Mouse (Mus musculus) neural tube, embryonic 12.5 days (tissue): ENCODE measurements at regions not wholly inside any gene's neighbourhood (a gene's known extent, or its start where the extent isn't known, plus 50 kb on each side); places are given as distances from the start of the nearest gene placed in this dataset.

Experiments
- ATAC-seq: fragments of 200-750 bp; cut with Nextera tagmentation; 2 replicates; pipeline ENCODE4 v1.8.0; 2017; ENCODE audit warnings: low read depth, mild to moderate bottlenecking, moderate TSS enrichment, moderate library complexity; ENCODE audit not compliant: low FRiP score
- H3K27ac ChIP-seq: fragments of 300-500 bp; sonication (generic); 2 replicates; pipeline ENCODE4 v1.5.1; 2016
- H3K27me3 ChIP-seq: fragments of 300-500 bp; sonication (generic); replicated peaks from 2 replicates; pipeline ENCODE4 v1.6.1; 2016; ENCODE audit warnings: mild to moderate bottlenecking
- H3K36me3 ChIP-seq: fragments of 300-500 bp; sonication (generic); 2 replicates; pipeline ENCODE4 v1.6.1; 2016; ENCODE audit warnings: mild to moderate bottlenecking
- H3K4me1 ChIP-seq: fragments of 300-500 bp; sonication (generic); 2 replicates; pipeline ENCODE4 v1.6.1; 2016
- H3K4me2 ChIP-seq: fragments of 300-500 bp; sonication (generic); replicated peaks from 2 replicates; pipeline ENCODE4 v1.6.1; 2016; ENCODE audit warnings: mild to moderate bottlenecking
- H3K4me3 ChIP-seq: fragments of 300-500 bp; sonication (generic); 2 replicates; pipeline ENCODE4 v1.5.1; 2016
- H3K9ac ChIP-seq: fragments of 300-500 bp; sonication (generic); 2 replicates; pipeline ENCODE4 v1.6.1; 2016; ENCODE audit warnings: mild to moderate bottlenecking
- H3K9me3 ChIP-seq: fragments of 300-500 bp; sonication (generic); 2 replicates; pipeline ENCODE4 v1.6.1; 2016; ENCODE audit warnings: mild to moderate bottlenecking
- WGBS: fragments of 180-500 bp; shearing (Covaris S2); methylation state at CpG from one replicate; pipeline ENCODE4 v1.1.7; 2016; 5-methylcytosine and 5-hydroxymethylcytosine counted together

- 54% methylated on average over 6 of the region's 6 CpGs for WGBS
- Histone ChIP-seq H3K4me1 (peaks cover 4% of the 10 kb centered on the region; the same call in 1 of the 2 replicates), H3K4me3 (no peak overlapping the region), H3K27ac (no peak overlapping the region), H3K9me3 (no peaks in the 10 kb centered on the region), H3K27me3 (no peaks in the 10 kb centered on the region), H3K36me3 (no peaks in the 10 kb centered on the region), H3K9ac (no peak overlapping the region), H3K4me2 (no peak overlapping the region)
- no peak for ATAC-seq
Observed at GRCm38 (mm10) chr10:119027241-119027901, 157.4 kb upstream of the Dyrk2 start.

DNA sequence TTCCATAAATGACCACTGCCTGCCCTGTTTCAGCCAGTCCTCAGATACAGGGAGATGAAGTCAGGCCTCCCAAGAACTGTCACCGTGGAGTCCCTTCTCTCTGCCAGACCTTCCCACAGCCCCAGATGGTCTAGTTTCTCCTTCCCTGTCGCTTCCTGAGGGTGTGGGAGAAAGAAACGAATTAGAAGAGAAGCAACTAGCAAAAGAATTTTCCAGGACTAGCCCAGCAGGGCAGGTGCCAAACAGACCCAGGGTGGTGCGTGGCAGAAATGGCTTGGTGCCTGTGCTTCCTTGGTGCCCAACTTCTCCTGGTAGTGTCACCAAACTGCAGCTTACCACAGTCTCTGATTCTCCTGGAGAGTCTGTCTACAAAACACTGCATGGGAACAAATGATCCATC, 156.3 kb upstream of the Dyrk2 start:
- no peak for ATAC-seq
- Histone ChIP-seq H3K9ac (no peak overlapping the region), H3K27ac (no peak overlapping the region), H3K36me3 (no peaks in the 10 kb centered on the region), H3K4me2 (no peak overlapping the region), H3K9me3 (no peaks in the 10 kb centered on the region), H3K4me3 (no peak overlapping the region), H3K27me3 (no peaks in the 10 kb centered on the region), H3K4me1 (peaks cover 4% of the 10 kb centered on the region; the same call in 1 of the 2 replicates)
- 76% methylated on average over 4 of the region's 4 CpGs for WGBS

DNA sequence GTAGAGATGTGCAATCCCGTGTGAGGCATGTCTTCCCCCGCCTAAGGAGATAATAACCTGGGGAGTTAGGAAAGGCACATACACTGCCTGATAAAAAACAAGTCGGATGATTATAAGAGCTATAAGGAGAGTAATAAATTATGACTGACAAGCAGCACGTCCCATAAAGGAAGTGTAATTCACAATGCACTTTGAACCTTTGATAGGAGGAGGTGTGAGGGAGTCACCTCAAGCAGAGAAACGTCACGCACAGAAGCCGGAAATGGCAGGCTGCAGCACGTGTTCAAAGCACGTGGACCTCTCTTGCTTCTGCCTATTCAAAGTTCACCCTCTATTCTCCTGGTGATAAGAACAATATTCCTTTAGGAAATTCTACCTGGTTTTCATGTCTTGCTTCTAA, 154.4 kb upstream of the Dyrk2 start:
- ATAC-seq, result no peak
- 59% methylated on average over 9 of the region's 9 CpGs for WGBS
- H3K4me2 ChIP-seq, result no peak overlapping the region
- no peak overlapping the region for H3K27ac ChIP-seq
- no peaks in the 10 kb centered on the region for H3K27me3 ChIP-seq
- H3K9ac ChIP-seq, result no peak overlapping the region
- H3K36me3 ChIP-seq, result no peaks in the 10 kb centered on the region
- H3K4me3 ChIP-seq, result no peak overlapping the region
- H3K9me3 ChIP-seq, result no peaks in the 10 kb centered on the region
- peaks cover 4% of the 10 kb centered on the region; the same call in 1 of the 2 replicates for H3K4me1 ChIP-seq

DNA sequence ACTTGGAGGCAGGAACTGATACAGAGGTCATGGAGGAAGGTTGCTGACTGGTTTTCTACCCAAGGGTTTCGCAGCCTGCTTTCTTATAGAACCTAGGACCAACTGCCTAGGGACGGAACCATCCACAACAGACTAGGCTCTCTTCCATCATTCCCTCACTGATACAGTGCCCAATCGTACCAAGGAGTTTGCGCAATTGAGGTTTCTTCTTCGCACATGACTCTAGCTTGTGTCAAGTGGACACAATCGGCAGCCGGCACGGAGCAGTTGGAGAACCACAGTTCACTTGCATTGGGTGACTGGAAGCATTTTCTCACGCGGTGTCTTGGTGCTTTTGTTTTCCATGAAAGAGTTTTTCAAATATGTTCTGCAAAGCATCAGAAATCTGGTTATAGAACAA, 149.1 kb upstream of the Dyrk2 start:
- Histone ChIP-seq H3K36me3 (no peaks in the 10 kb centered on the region), H3K9ac (no peak overlapping the region), H3K4me3 (no peak overlapping the region), H3K4me1 (no peaks in the 10 kb centered on the region), H3K4me2 (no peak overlapping the region), H3K9me3 (no peaks in the 10 kb centered on the region), H3K27me3 (no peaks in the 10 kb centered on the region), H3K27ac (no peak overlapping the region)
- ATAC-seq, result no peak
- 94% methylated on average over 10 of the region's 10 CpGs for WGBS

DNA sequence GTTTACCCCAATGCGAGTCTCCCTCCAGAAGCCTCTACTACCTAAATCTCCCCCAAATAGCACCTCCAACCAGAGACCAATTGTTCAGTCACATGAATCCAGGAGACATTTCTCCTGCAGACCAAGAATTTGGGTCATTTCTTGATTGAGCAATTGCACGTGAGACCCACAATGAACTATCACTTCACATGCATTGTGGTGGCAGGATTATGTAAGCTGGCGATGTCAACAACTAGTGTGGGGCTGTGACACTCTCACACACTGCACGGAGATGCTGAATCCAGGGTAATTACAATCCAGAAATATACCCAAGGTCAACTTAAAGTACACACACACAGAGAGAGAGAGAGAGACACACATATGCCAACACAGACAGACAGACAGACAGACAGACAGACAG, 148.5 kb upstream of the Dyrk2 start:
- no peak overlapping the region for H3K27ac ChIP-seq
- no peaks in the 10 kb centered on the region for H3K9me3 ChIP-seq
- no peak overlapping the region for H3K9ac ChIP-seq
- H3K36me3 ChIP-seq, result no peaks in the 10 kb centered on the region
- 90% methylated on average over 4 of the region's 4 CpGs for WGBS
- ATAC-seq, result no peak
- no peak overlapping the region for H3K4me2 ChIP-seq
- no peaks in the 10 kb centered on the region for H3K27me3 ChIP-seq
- no peaks in the 10 kb centered on the region for H3K4me1 ChIP-seq
- no peak overlapping the region for H3K4me3 ChIP-seq

DNA sequence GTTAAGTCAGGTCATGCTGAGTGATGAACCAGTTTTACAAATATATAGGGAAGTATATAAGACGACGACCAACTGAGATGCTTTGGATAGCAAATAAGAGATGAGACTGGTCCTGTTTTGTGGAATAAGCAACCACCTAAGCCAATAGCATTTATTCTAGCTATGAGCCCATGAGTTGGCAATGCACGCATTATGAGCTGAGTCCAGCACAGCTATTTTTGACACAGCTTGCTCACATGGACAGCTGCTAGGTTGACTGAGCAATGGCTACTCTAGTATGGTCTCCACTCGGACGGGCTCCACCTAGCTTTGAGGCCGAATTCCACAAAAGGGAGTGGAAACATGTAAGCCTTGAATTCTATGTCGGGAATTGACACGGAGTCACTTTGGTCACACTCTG, 146.1 kb upstream of the Dyrk2 start:
- no peaks in the 10 kb centered on the region for H3K36me3 ChIP-seq
- no peak overlapping the region for H3K4me2 ChIP-seq
- no peaks in the 10 kb centered on the region for H3K27me3 ChIP-seq
- H3K9ac ChIP-seq, result no peak overlapping the region
- H3K4me3 ChIP-seq, result no peak overlapping the region
- H3K9me3 ChIP-seq, result no peaks in the 10 kb centered on the region
- H3K27ac ChIP-seq, result no peak overlapping the region
- WGBS, result 91% methylated on average over 8 of the region's 8 CpGs
- H3K4me1 ChIP-seq, result 0 out of 2 replicates have a peak, but pooled peaks cover 3% of the 10 kb centered on the region
- ATAC-seq, result no peak

- H3K27me3 ChIP-seq, result no peaks in the 10 kb centered on the region
- no peak for ATAC-seq
- no peaks in the 10 kb centered on the region for H3K9me3 ChIP-seq
- no peak overlapping the region for H3K9ac ChIP-seq
- no peak overlapping the region for H3K4me2 ChIP-seq
- no peak overlapping the region for H3K4me3 ChIP-seq
- no peaks in the 10 kb centered on the region for H3K36me3 ChIP-seq
- 0 out of 2 replicates have a peak, but pooled peaks cover 3% of the 10 kb centered on the region for H3K4me1 ChIP-seq
- H3K27ac ChIP-seq, result no peak overlapping the region
- WGBS, result 85% methylated on average over 16 of the region's 16 CpGs
Observed at GRCm38 (mm10) chr10:119015311-119016055, 145.5 kb upstream of the Dyrk2 start.

- Histone ChIP-seq H3K9ac (no peak overlapping the region), H3K27ac (no peak overlapping the region), H3K4me3 (no peak overlapping the region), H3K4me1 (0 out of 2 replicates have a peak, but pooled peaks cover 3% of the 10 kb centered on the region), H3K36me3 (no peaks in the 10 kb centered on the region), H3K27me3 (no peaks in the 10 kb centered on the region), H3K4me2 (no peak overlapping the region), H3K9me3 (no peaks in the 10 kb centered on the region)
- WGBS, result 87% methylated on average over 4 of the region's 4 CpGs
- ATAC-seq, result no peak
Observed at GRCm38 (mm10) chr10:119014731-119015130, 144.7 kb upstream of the Dyrk2 start.

DNA sequence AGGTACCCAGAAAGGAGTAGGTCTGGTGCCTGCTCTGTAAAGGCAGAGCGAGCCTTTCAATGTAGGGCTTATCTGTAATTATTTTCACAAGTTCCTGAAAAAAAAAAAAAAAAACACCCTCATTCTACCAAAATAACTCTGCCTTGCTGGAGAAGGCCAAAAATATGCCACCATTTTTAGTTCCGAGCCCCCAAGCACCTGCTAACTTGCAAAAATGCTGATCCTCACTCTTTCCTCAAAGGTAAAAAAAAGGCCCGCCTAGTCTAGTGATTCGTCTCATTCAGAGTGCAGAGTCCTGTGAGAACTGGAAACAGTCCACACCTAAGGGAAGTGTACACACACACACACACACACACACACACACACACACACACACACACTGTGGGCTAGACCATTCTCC, 143.7 kb upstream of the Dyrk2 start:
- H3K36me3 ChIP-seq, result no peaks in the 10 kb centered on the region
- WGBS, result 82% methylated on average over 4 of the region's 4 CpGs
- ATAC-seq, result no peak
- no peaks in the 10 kb centered on the region for H3K27me3 ChIP-seq
- H3K4me1 ChIP-seq, result 0 out of 2 replicates have a peak, but pooled peaks cover 3% of the 10 kb centered on the region
- no peak overlapping the region for H3K27ac ChIP-seq
- H3K9ac ChIP-seq, result no peak overlapping the region
- H3K9me3 ChIP-seq, result no peaks in the 10 kb centered on the region
- H3K4me3 ChIP-seq, result no peak overlapping the region
- H3K4me2 ChIP-seq, result no peak overlapping the region

DNA sequence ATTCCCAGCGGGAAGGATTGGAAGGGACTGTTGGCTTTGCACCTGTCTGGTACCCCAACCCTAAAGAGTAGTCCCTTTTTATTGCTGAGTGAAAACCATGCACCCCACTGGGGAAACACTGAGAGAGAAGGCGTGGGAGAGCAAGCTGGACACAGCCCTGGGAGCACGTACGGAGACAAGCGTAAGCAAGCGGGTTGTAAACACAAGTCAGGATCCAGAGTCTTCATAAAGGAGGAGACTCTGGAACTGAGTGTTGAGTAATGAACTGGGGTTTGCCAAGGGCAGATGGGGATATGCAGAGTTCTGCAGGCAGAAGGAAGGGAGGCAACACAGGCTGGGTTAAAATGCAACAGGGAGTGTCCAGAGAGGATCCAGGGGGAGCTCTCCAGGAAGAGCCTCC, 141.5 kb upstream of the Dyrk2 start:
- Histone ChIP-seq H3K4me3 (no peak overlapping the region), H3K36me3 (no peaks in the 10 kb centered on the region), H3K9me3 (no peaks in the 10 kb centered on the region), H3K9ac (no peak overlapping the region), H3K27ac (no peak overlapping the region), H3K4me2 (no peak overlapping the region), H3K4me1 (0 out of 2 replicates have a peak, but pooled peaks cover 3% of the 10 kb centered on the region), H3K27me3 (no peaks in the 10 kb centered on the region)
- ATAC-seq, result no peak
- 78% methylated on average over 6 of the region's 6 CpGs for WGBS

GRCm38 (mm10) chr10:119010884-119011283, 140.9 kb upstream of the Dyrk2 start:
- H3K4me3 ChIP-seq, result no peak overlapping the region
- H3K4me2 ChIP-seq, result no peak overlapping the region
- WGBS, result 38% methylated on average over 7 of the region's 7 CpGs
- H3K27ac ChIP-seq, result no peak overlapping the region
- 0 out of 2 replicates have a peak, but pooled peaks cover 3% of the 10 kb centered on the region for H3K4me1 ChIP-seq
- H3K36me3 ChIP-seq, result no peaks in the 10 kb centered on the region
- H3K9ac ChIP-seq, result no peak overlapping the region
- H3K9me3 ChIP-seq, result no peaks in the 10 kb centered on the region
- H3K27me3 ChIP-seq, result no peaks in the 10 kb centered on the region
- no peak for ATAC-seq

GRCm38 (mm10) chr10:119006866-119007575, 137.0 kb upstream of the Dyrk2 start:
- H3K9me3 ChIP-seq, result no peaks in the 10 kb centered on the region
- H3K27me3 ChIP-seq, result no peaks in the 10 kb centered on the region
- no peak overlapping the region for H3K4me3 ChIP-seq
- no peak for ATAC-seq
- no peak overlapping the region for H3K4me2 ChIP-seq
- WGBS, result 88% methylated on average over 19 of the region's 19 CpGs
- 0 out of 2 replicates have a peak, but pooled peaks cover 3% of the 10 kb centered on the region for H3K4me1 ChIP-seq
- H3K36me3 ChIP-seq, result no peaks in the 10 kb centered on the region
- no peak overlapping the region for H3K9ac ChIP-seq
- no peak overlapping the region for H3K27ac ChIP-seq
